24 mouse cellular contexts compared by ENCODE assay signal in genomic region chr9:54842311-54842710, GRCm38 (mm10). TPM values are rescaled to one million over a fixed set of nuclear protein-coding genes. Genes with fewer than 3 reads are reported as not detected.
DNase-seq lines count a peak whose midpoint lies in the region; TF ChIP-seq lines count a peak whose summit lies in the region.
"Had no signal": no experiment of that assay in that cellular context is flagged by ENCODE, and none has a peak within 500 bp of the region (broad histone marks: within the 10 kb centered on the region; RNA-seq: fewer than 3 reads in every experiment).

No protein-coding gene starts in this region.

- H3K27me3 ChIP-seq in thymus, adult 2 months (ENCODE audit: control insufficient read depth, insufficient read depth, low read length) = no peaks in the 10 kb centered on the region
- H3K27me3 ChIP-seq: forebrain, embryonic 12.5 days; heart, embryonic 15.5 days; limb, embryonic 15.5 days; neural tube, embryonic 13.5 days had no signal

- no peak overlapping the region for H3K4me3 ChIP-seq in thymus, adult 2 months (ENCODE audit: control insufficient read depth, insufficient read depth, low read length)
- H3K4me3 ChIP-seq: erythroblast, embryonic 14.5 days; forebrain, embryonic 12.5 days; heart, embryonic 15.5 days; limb, embryonic 10.5 days; limb, embryonic 15.5 days; myocyte; neural tube, embryonic 13.5 days had no signal

- no peak overlapping the region for H3K27ac ChIP-seq in thymus, adult 2 months (ENCODE audit: control insufficient read depth, insufficient read depth, low read length)
- H3K27ac ChIP-seq: forebrain, embryonic 12.5 days; heart, embryonic 15.5 days; hindbrain, embryonic 14.5 days; limb, embryonic 10.5 days; limb, embryonic 15.5 days; neural tube, embryonic 13.5 days had no signal

- 92% methylated on average over 5 of the region's 5 CpGs for WGBS in thymus, adult 2 months

- 0 out of 2 replicates have a peak, but pooled peaks cover 2% of the 10 kb centered on the region for H3K4me1 ChIP-seq in thymus, adult 2 months (replicated peaks; ENCODE audit: control insufficient read depth, insufficient read depth, low read length)
- H3K4me1 ChIP-seq: forebrain, embryonic 12.5 days; heart, embryonic 15.5 days; limb, embryonic 15.5 days; neural tube, embryonic 13.5 days had no signal

- no peak for TF ChIP-seq POLR2A in thymus, adult 2 months (IDR thresholded peaks at IDR 0.05; ENCODE audit: control insufficient read depth, extremely low read depth, insufficient read depth, low read length, poor library complexity)

- no peak for TF ChIP-seq CTCF in thymus, adult 2 months (IDR thresholded peaks at IDR 0.05; ENCODE audit: borderline replicate concordance, control insufficient read depth, extremely low read depth, insufficient read depth, low read length, poor library complexity)

- H3K36me3 ChIP-seq in thymus, adult 2 months (ENCODE audit: control insufficient read depth, insufficient read depth, low read length) = no peaks in the 10 kb centered on the region
- H3K36me3 ChIP-seq: forebrain, embryonic 12.5 days; heart, embryonic 15.5 days; limb, embryonic 10.5 days; limb, embryonic 15.5 days; neural tube, embryonic 13.5 days had no signal

- peak; percentile 76 for DNase-seq in heart, adult 11 months
- DNase-seq in heart, adult 18-20 months = no peak
- peak; percentile 13 for DNase-seq in thymus, postnatal 4 days
- DNase-seq in thymus, adult 2 months = no peak
- peak; percentile 49 for DNase-seq in ZHBTc4 (ENCODE audit: low read depth, low spot score)
- peak; percentile 41 for DNase-seq in yolk sac, embryonic 10.5 days (ENCODE audit: low spot score)
- DNase-seq in adrenal gland, postnatal 25 days = no peak
- DNase-seq in heart, postnatal 4 days = no peak
- DNase-seq: adrenal gland, postnatal 36 days; cerebellum, adult 2 months; cerebellum, postnatal 14 days; forebrain, postnatal 0 days; heart, postnatal 36 days; kidney, adult 18-20 months; kidney, postnatal 4 days; lung, postnatal 36 days had no signal

RNA-seq across cellular contexts. Expression of gene Ireb2, which starts 21.3 kb away (rescaled TPM):
- 10 to 100 TPM; 22.0 to 22.6 TPM for total RNA-seq in heart, adult 18-20 months (2021)
- 8.9 and 11.5 TPM in 2 replicates for polyA plus RNA-seq in thymus, adult 2 months (2012; rRNA removed)
- 63.1 and 64.0 TPM in 2 replicates for total RNA-seq in adrenal gland, postnatal 25 days (2021)
- 10 to 100 TPM; 47.3 to 48.2 TPM for total RNA-seq in heart, postnatal 4 days (2021)

Comparison
In these comparisons a context has a peak if more than half of its experiments do, and no peak if none do; other contexts are left out.
1. DNase-seq: peak in heart, adult 11 months (single experiment), thymus, postnatal 4 days (single experiment), ZHBTc4 (single experiment) and yolk sac, embryonic 10.5 days (single experiment); none in heart, adult 18-20 months (0 of 2), thymus, adult 2 months (single experiment), adrenal gland, postnatal 25 days (single experiment) and heart, postnatal 4 days (single experiment).